Mouse (Mus musculus) cortical plate, adult 2 months (tissue): ENCODE data around the gene Agbl1. TPM values are rescaled to one million over a fixed set of nuclear protein-coding genes. Genes with fewer than 3 reads are reported as not detected.

Source experiments
- H3K27ac ChIP-seq: fragments of 200-500 bp; 2 replicates; pipeline ENCODE4 v1.5.1; 2012; ENCODE audit warnings: low read length, control low read depth, inconsistent platforms; ENCODE audit not compliant: insufficient read depth
- H3K4me1 ChIP-seq: fragments of 200-500 bp; 2 replicates; pipeline ENCODE4 v1.6.1; 2011; ENCODE audit warnings: low read length; ENCODE audit not compliant: control insufficient read depth, insufficient read depth
- H3K4me3 ChIP-seq: fragments of 200-500 bp; 2 replicates; pipeline ENCODE4 v1.5.1; 2011; ENCODE audit warnings: mild to moderate bottlenecking, low read length, control low read depth; ENCODE audit not compliant: insufficient read depth
- CTCF ChIP-seq: fragments of 200-500 bp; IDR thresholded peaks from 2 replicates; pipeline ENCODE4 v1.5.1; 2011; ENCODE audit warnings: mild to moderate bottlenecking, control low read depth, low read length; ENCODE audit not compliant: insufficient read depth; ENCODE audit errors: extremely low read depth
- POLR2A ChIP-seq: fragments of 200-500 bp; IDR thresholded peaks from 2 replicates; pipeline ENCODE4 v1.6.1; 2011; ENCODE audit warnings: mild to moderate bottlenecking, low read length, control low read depth; ENCODE audit not compliant: insufficient read depth; ENCODE audit errors: extremely low read depth
- polyA plus RNA-seq: library from polyadenylated mRNA; depleted of rRNA; stranded (reverse); fragments of >200 nt; gene quantifications from 2 replicates; pipeline ENCODE4 v1.2.3, GENCODE M21; 2012

The Agbl1 gene
- polyA plus RNA-seq, 1 experiment = 0.19 TPM

DNA sequence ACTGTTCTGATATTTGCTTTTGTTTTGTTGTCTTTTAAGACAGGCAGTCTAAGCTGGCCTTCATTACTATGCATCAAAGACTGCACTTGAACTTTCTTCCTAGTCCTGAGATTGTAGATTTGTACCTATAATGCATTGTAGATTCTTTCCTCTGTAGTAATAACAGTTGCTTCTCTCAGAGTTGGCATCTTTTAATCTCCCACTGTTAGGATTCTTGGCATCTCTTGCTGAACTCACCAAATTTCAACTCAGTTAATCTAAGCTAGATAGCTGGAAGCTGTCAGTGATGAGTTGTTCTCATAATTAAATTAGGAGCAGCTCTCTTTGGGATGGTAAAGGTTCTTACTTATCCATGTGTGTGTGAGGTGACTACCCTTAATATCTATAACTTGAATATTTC, 45.4 kb downstream of the Agbl1 start:
- TF ChIP-seq POLR2A = no peak
- no peak for TF ChIP-seq CTCF
- Histone ChIP-seq H3K4me3 (no peak overlapping the region), H3K27ac (no peak overlapping the region), H3K4me1 (no peaks in the 10 kb centered on the region)

DNA sequence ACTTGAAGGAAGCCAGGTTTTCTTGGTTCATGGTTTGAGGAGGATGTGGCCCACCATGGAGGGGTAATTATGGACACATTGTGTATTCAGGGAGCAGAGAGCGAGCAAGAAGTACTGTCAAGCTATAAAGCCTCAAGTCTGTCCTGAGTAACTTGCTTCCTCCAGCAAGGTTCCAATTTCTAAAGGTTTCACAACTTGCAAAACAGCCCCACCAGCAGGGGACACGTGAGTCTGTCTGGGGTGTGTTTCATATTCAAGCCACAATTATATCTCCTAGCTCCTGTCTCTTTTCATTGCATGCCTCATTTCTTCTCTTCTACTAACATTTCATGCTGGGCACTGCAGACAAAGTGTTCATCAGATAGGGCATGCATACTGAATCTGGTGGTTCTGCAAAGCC, 53.1 kb downstream of the Agbl1 start:
- Histone ChIP-seq H3K4me1 (no peaks in the 10 kb centered on the region; the same call in 1 of the 2 replicates), H3K4me3 (no peak overlapping the region), H3K27ac (no peak overlapping the region)
- no peak for TF ChIP-seq CTCF
- no peak for TF ChIP-seq POLR2A

GRCm38 (mm10) chr7:76287531-76287930, 57.8 kb downstream of the Agbl1 start:
- no peak overlapping the region for H3K27ac ChIP-seq
- no peaks in the 10 kb centered on the region; the same call in 1 of the 2 replicates for H3K4me1 ChIP-seq
- no peak for TF ChIP-seq POLR2A
- peak; percentile 15; the same call in 1 of the 2 replicates for TF ChIP-seq CTCF
- no peak overlapping the region for H3K4me3 ChIP-seq

- TF ChIP-seq CTCF (no peak), POLR2A (no peak)
- Histone ChIP-seq H3K4me1 (no peaks in the 10 kb centered on the region), H3K27ac (no peak overlapping the region), H3K4me3 (no peak overlapping the region)
Observed at GRCm38 (mm10) chr7:76321866-76322553, 92.3 kb downstream of the Agbl1 start.

GRCm38 (mm10) chr7:76326091-76326490, 96.4 kb downstream of the Agbl1 start:
- H3K4me1 ChIP-seq = no peaks in the 10 kb centered on the region
- no peak for TF ChIP-seq CTCF
- no peak for TF ChIP-seq POLR2A
- H3K27ac ChIP-seq = no peak overlapping the region
- H3K4me3 ChIP-seq = no peak overlapping the region

DNA sequence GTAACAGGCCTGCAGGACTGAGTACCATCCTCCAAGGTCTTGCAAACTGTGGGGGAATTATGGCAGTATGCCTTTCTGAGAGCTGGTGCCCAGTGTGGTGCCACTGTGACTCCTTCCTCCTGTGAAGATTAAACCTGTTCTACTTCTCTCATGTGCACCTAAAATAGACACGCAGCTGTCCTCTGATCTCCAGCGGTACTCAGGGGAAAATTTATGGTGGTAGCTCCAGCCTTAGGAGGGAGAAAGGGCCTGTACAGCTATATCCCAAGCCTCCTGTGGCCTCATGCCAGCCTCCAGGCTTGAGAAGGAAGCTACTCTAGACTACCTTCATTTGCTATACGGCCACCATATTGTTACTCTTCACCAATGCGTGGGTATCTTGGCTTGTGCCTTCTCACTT, 109.6 kb downstream of the Agbl1 start:
- no peak overlapping the region for H3K4me3 ChIP-seq
- H3K4me1 ChIP-seq = no peaks in the 10 kb centered on the region
- no peak for TF ChIP-seq POLR2A
- no peak for TF ChIP-seq CTCF
- no peak overlapping the region for H3K27ac ChIP-seq

DNA sequence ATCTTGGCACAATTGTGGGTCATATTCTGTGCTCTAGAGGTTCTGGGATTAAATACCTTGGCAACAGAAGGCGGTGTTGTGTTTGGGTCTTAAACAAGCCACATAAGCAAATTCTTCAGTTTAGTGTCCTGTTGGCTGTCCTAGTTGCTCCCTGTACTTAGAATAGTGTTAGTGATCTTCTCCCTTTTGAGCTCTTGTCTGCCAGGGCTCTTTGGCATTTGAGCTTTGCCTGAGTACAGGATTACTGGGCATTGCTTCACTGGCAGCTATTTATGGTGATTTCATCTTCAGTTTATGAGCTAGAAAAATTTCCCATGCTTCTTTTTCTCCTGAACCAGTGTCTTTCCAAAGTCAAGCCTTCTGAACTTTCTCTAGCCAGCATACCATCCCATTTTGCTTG, 111.9 kb downstream of the Agbl1 start:
- H3K4me1 ChIP-seq = no peaks in the 10 kb centered on the region
- no peak overlapping the region for H3K4me3 ChIP-seq
- H3K27ac ChIP-seq = no peak overlapping the region
- TF ChIP-seq POLR2A (no peak), CTCF (no peak)

GRCm38 (mm10) chr7:76353469-76353868, 123.8 kb downstream of the Agbl1 start:
- H3K4me1 ChIP-seq = no peaks in the 10 kb centered on the region
- H3K27ac ChIP-seq = no peak overlapping the region
- H3K4me3 ChIP-seq = no peak overlapping the region
- peak; percentile 31; the same call in 1 of the 2 replicates for TF ChIP-seq CTCF
- no peak for TF ChIP-seq POLR2A

DNA sequence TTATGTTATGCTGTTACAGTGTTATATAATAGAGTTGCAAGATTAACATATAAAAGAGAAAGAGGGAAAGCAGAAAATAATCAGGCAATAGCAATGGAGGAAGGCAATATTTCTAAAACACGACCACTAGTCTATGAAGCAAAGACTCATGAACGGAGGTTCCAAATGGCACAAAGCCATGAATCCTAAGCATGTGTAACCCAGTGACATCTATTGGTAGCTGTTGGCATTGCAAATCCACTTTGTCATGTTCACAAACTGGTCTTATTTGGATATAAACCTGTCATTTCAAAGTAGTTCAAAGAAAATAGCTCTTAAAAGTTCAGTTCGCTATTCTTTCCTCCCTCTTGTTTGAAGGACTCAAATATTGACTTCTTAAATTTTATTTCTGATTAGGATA, 124.8 kb downstream of the Agbl1 start:
- TF ChIP-seq POLR2A = no peak
- peak; percentile 31; the same call in 1 of the 2 replicates for TF ChIP-seq CTCF
- Histone ChIP-seq H3K4me1 (no peaks in the 10 kb centered on the region), H3K4me3 (no peak overlapping the region), H3K27ac (no peak overlapping the region)

GRCm38 (mm10) chr7:76371269-76371668, 141.6 kb downstream of the Agbl1 start:
- no peak overlapping the region for H3K27ac ChIP-seq
- H3K4me3 ChIP-seq = no peak overlapping the region
- H3K4me1 ChIP-seq = no peaks in the 10 kb centered on the region
- TF ChIP-seq CTCF = no peak
- no peak for TF ChIP-seq POLR2A
